26 mouse cellular contexts compared by ENCODE assay signal in the genomic region with DNA sequence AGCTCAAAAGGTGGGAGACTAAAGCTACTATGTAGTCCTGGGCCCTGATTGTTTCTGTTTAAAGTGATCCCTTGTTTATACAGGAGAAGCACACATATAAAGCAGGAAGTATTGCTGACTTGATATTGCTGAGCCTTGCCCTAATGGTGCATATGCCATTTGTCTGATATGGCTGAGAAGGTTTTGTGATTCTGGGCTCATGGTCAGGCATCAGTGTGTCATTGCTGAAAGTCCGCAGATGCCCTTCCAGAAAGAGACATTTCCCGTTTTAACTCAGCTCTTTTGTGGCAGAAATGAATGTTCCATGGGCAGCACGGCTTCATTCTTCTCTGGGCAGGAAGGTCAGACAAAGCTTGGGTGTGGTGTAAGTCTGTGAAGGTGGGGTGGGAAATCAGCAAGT. TPM values are rescaled to one million over a fixed set of nuclear protein-coding genes. Genes with fewer than 3 reads are reported as not detected.
A peak's percentile ranks its signal among the peaks of the same experiment; 100 is the strongest.
DNase-seq lines count a peak whose midpoint lies in the region; ATAC-seq and TF ChIP-seq lines count a peak whose summit lies in the region.
"Had no signal": no experiment of that assay in that cellular context is flagged by ENCODE, and none has a peak within 500 bp of the region (broad histone marks: within the 10 kb centered on the region; RNA-seq: fewer than 3 reads in every experiment).

No protein-coding gene starts in this region.

- no peaks in the 10 kb centered on the region for H3K36me3 ChIP-seq in heart, embryonic 10.5 days
- H3K36me3 ChIP-seq: hindbrain, embryonic 10.5 days; limb, embryonic 10.5 days; limb, embryonic 15.5 days; liver, embryonic 13.5 days; midbrain, embryonic 13.5 days had no signal

- no peaks in the 10 kb centered on the region for H3K27me3 ChIP-seq in heart, embryonic 10.5 days (ENCODE audit: insufficient read depth, poor library complexity, severe bottlenecking)
- no peaks in the 10 kb centered on the region for H3K27me3 ChIP-seq in Patski
- H3K27me3 ChIP-seq: limb, embryonic 15.5 days; liver, embryonic 13.5 days; midbrain, embryonic 13.5 days had no signal

- 72% methylated on average over 3 of the region's 3 CpGs for WGBS in heart, embryonic 10.5 days

- in situ Hi-C loops in Patski (cut with MboI; ENCODE audit: low pct_unique_long_range_greater_than_20kb) = no loop called here

- TF ChIP-seq CTCF in Patski (IDR thresholded peaks at IDR 0.05) = no peak

- peak; percentile 88 for DNase-seq in heart, adult 11 months
- DNase-seq in heart, embryonic 10.5 days (ENCODE audit: low spot score) = no peak
- peak; percentile 10 for DNase-seq in kidney, postnatal 14 days
- DNase-seq in kidney, adult 8-10 months = no peak
- no peak for DNase-seq in Patski (ENCODE audit: low read depth, low spot score)
- DNase-seq in heart, postnatal 25 days (ENCODE audit: low spot score) = peak; percentile 1
- DNase-seq in c-Kit-positive CD71-positive TER-119-positive erythroid progenitor cells, embryonic 14.5 days (ENCODE audit: low spot score) = no peak
- DNase-seq: cerebellum, adult 8-10 months; gastrocnemius, adult 2 months; gastrocnemius, postnatal 36 days; kidney, adult 18-20 months; kidney, postnatal 4 days; liver, embryonic 13.5 days; lung, adult 18-20 months; retina, postnatal 1 day; right cerebral cortex, postnatal 14 days; thymus, postnatal 4 days had no signal

- no peaks in the 10 kb centered on the region for H3K9me3 ChIP-seq in heart, embryonic 10.5 days
- H3K9me3 ChIP-seq: hindbrain, embryonic 10.5 days; limb, embryonic 10.5 days; limb, embryonic 15.5 days; liver, embryonic 13.5 days; midbrain, embryonic 13.5 days had no signal

- CTCF ChIA-PET in Patski (lab: Charles Lee) = interaction anchor here (1.3 to 1.7 kb wide), 3 partner anchors 16 to 34 kb away, joined by 3 to 4 read pairs (median 3); no protein-coding TSS in a partner anchor

- H3K4me1 ChIP-seq in heart, embryonic 10.5 days = no peaks in the 10 kb centered on the region
- H3K4me1 ChIP-seq: hindbrain, embryonic 10.5 days; limb, embryonic 10.5 days; limb, embryonic 15.5 days; liver, embryonic 13.5 days; midbrain, embryonic 13.5 days had no signal

- H3K27ac ChIP-seq in heart, embryonic 10.5 days = no peak overlapping the region
- H3K27ac ChIP-seq: gastrocnemius, adult 2 months; hindbrain, embryonic 10.5 days; limb, embryonic 10.5 days; limb, embryonic 15.5 days; liver, embryonic 13.5 days; macrophage; midbrain, embryonic 13.5 days had no signal

- intact Hi-C loops in heart, postnatal 25 days (cut with DNase I) = no loop called here

- POLR2A ChIA-PET in Patski (lab: Charles Lee) = no interaction called here

- ATAC-seq in Patski = peak; percentile 47
- ATAC-seq: CD4-positive, CD25-positive, alpha-beta regulatory T cell, adult 4 months; forebrain, embryonic 16.5 days; hindbrain, embryonic 16.5 days; midbrain, embryonic 13.5 days had no signal

- H3K4me3 ChIP-seq in heart, embryonic 10.5 days = no peak overlapping the region
- H3K4me3 ChIP-seq: erythroblast, embryonic 14.5 days; gastrocnemius, adult 2 months; hindbrain, embryonic 10.5 days; limb, embryonic 10.5 days; limb, embryonic 15.5 days; liver, embryonic 13.5 days; midbrain, embryonic 13.5 days had no signal

RNA-seq across cellular contexts. Expression of a gene that starts 17.1 kb away (rescaled TPM):
- polyA plus RNA-seq in heart, embryonic 10.5 days (2016; fragmentation: Nextera tagmentation; extraction: Ambion mirVana) = 29.4 and 38.8 TPM in 2 replicates
- 48.0 TPM for polyA plus RNA-seq in Patski (2021)
- 100 to 1,000 TPM; 112 to 119 TPM for total RNA-seq in heart, postnatal 25 days (2021)

Comparison
In these comparisons a context has a peak if more than half of its experiments do, and no peak if none do; other contexts are left out.
1. DNase-seq: peak in heart, adult 11 months (single experiment), kidney, postnatal 14 days (single experiment) and heart, postnatal 25 days (single experiment); none in heart, embryonic 10.5 days (single experiment), kidney, adult 8-10 months (0 of 2), Patski (single experiment) and c-Kit-positive CD71-positive TER-119-positive erythroid progenitor cells, embryonic 14.5 days (single experiment).